Mouse (Mus musculus): ENCODE data around the gene Wdr81. TPM values are rescaled to one million over a fixed set of nuclear protein-coding genes. Genes with fewer than 3 reads are reported as not detected.
A peak's percentile ranks its signal among the peaks of the same experiment; 100 is the strongest.

Gene Wdr81
- total and polyA plus RNA-seq, 2 experiments from 2014 or later, result 2.2 to 12.0 TPM

DNA sequence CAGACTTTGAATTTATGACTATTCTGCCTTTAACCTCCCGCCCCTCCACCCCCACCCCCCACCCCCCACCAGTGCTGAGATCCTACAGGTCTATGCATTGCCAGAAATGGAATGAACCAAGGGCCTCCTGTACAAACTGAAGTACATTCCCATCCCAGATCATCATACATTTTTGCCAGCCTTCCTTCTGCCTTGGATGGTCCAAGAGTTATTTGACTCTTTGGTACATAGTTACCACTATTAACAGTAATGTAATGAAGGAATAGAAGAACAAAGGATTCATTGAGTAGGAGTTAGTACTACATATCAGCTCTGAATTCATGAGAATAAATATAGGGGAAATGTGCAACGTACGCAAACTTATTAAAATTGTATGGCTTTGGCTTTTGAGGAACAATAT lies 31.7 kb upstream of the Wdr81 start:
- no peak overlapping the region for H3K27ac ChIP-seq (ENCODE audit: low read depth)
- no peak overlapping the region for H3K4me3 ChIP-seq (ENCODE audit: low read depth, low read length)
- 20% methylated on average over 3 of the region's 3 CpGs for WGBS

DNA sequence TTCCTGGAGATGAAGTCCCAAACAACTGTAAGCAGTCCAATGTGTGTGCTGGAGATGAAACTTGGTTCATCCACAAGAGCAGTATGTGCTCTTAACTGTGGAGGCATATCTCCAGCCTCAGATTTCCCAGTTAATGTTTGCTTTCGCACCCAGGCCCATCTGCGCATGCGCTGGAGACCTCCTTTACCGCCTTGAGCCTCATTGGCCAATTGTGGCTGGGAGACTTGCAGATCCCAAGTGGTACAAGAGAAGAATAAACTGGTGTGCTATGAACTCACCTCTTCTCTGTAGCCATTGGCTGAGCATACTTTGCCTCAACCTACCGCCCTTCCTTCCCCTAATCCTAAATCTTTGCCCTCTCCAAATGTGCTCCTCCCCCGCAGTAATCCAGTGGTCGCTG lies 18.9 kb upstream of the Wdr81 start:
- ATAC-seq (ENCODE audit: insufficient read depth, low read depth), result no peak
- DNase-seq (ENCODE audit: low spot score), result no peak
- H3K27me3 ChIP-seq (ENCODE audit: control insufficient read depth, insufficient read depth, low read length), result no peaks in the 10 kb centered on the region
- no peaks in the 10 kb centered on the region for H3K36me3 ChIP-seq (replicated peaks; ENCODE audit: control insufficient read depth, insufficient read depth, low read length)
- H3K4me1 ChIP-seq (ENCODE audit: control insufficient read depth, insufficient read depth), result no peaks in the 10 kb centered on the region; the same call in 1 of the 2 replicates
- H3K27ac ChIP-seq (ENCODE audit: low read depth), result no peak overlapping the region
- H3K9me3 ChIP-seq (replicated peaks; ENCODE audit: control insufficient read depth, low read length), result no peaks in the 10 kb centered on the region
- H3K9ac ChIP-seq (replicated peaks; ENCODE audit: low read depth, low read length), result no peak overlapping the region
- no peak overlapping the region for H3K4me2 ChIP-seq (ENCODE audit: low read depth, low read length)
- TF ChIP-seq CTCF (IDR thresholded peaks at IDR 0.05; ENCODE audit: low read depth) (no peak), EP300 (IDR thresholded peaks at IDR 0.05; ENCODE audit: low read depth) (no peak)
- WGBS, result 73% methylated on average over 7 of the region's 7 CpGs
- H3K4me3 ChIP-seq (ENCODE audit: low read depth, low read length), result no peak overlapping the region

More for the DNA sequence above, 31.7 kb upstream of the Wdr81 start:
- H3K27me3 ChIP-seq (ENCODE audit: control insufficient read depth, insufficient read depth, low read length), result no peaks in the 10 kb centered on the region
- H3K4me1 ChIP-seq (ENCODE audit: control insufficient read depth, insufficient read depth), result peaks cover 10% of the 10 kb centered on the region
- DNase-seq (ENCODE audit: low spot score) (no peak), ATAC-seq (ENCODE audit: insufficient read depth, low read depth) (no peak)
- TF ChIP-seq CTCF (IDR thresholded peaks at IDR 0.05; ENCODE audit: low read depth) (no peak), EP300 (IDR thresholded peaks at IDR 0.05; ENCODE audit: low read depth) (no peak)
- H3K4me2 ChIP-seq (ENCODE audit: low read depth, low read length), result 0 out of 2 replicates have a peak overlapping the region, but pooled peaks have one; percentile 25
- peaks cover 19% of the 10 kb centered on the region for H3K36me3 ChIP-seq (replicated peaks; ENCODE audit: control insufficient read depth, insufficient read depth, low read length)
- no peak overlapping the region for H3K9ac ChIP-seq (replicated peaks; ENCODE audit: low read depth, low read length)
- H3K9me3 ChIP-seq (replicated peaks; ENCODE audit: control insufficient read depth, low read length), result no peaks in the 10 kb centered on the region

DNA sequence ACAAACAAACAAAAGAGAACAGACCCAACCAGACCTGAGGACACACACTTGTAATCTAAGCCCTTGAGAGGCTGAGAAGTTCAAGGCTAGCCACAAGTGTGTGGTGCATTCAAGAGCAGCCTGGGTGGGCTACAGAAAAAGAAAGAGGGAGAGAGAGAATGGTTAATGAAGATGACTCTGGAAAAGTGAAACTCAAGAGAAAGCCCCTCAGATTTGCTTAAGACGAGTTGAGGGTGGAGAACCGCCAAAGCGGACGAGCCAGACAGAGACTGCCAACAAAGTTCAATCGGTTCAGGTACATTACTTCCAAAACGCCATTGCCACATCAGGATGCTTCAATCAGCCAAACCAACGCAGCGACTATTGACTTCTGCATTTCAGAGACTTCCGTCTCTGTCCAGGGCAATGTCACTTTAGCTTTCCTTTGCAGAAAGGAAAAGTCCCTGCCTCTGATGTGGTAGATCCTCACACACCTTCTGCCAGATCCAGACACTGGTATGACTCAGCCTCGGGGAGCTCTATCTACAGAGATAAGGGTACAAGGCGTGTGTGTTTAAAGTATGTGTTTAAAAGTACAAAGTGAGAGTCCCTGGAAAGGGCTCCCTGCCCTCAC lies 18.1 kb upstream of the Wdr81 start:
- TF ChIP-seq EP300 (IDR thresholded peaks at IDR 0.05; ENCODE audit: low read depth), result no peak
- no peak for TF ChIP-seq CTCF (IDR thresholded peaks at IDR 0.05; ENCODE audit: low read depth)
- DNase-seq (ENCODE audit: low spot score) (no peak), ATAC-seq (ENCODE audit: insufficient read depth, low read depth) (no peak)
- H3K36me3 ChIP-seq (replicated peaks; ENCODE audit: control insufficient read depth, insufficient read depth, low read length), result no peaks in the 10 kb centered on the region
- H3K4me3 ChIP-seq (ENCODE audit: low read depth, low read length), result no peak overlapping the region
- no peak overlapping the region for H3K9ac ChIP-seq (replicated peaks; ENCODE audit: low read depth, low read length)
- H3K4me2 ChIP-seq (ENCODE audit: low read depth, low read length), result no peak overlapping the region
- H3K27ac ChIP-seq (ENCODE audit: low read depth), result no peak overlapping the region
- no peaks in the 10 kb centered on the region; the same call in 1 of the 2 replicates for H3K4me1 ChIP-seq (ENCODE audit: control insufficient read depth, insufficient read depth)
- H3K9me3 ChIP-seq (replicated peaks; ENCODE audit: control insufficient read depth, low read length), result no peaks in the 10 kb centered on the region
- no peaks in the 10 kb centered on the region for H3K27me3 ChIP-seq (ENCODE audit: control insufficient read depth, insufficient read depth, low read length)
- WGBS, result 61% methylated on average over 11 of the region's 11 CpGs

DNA sequence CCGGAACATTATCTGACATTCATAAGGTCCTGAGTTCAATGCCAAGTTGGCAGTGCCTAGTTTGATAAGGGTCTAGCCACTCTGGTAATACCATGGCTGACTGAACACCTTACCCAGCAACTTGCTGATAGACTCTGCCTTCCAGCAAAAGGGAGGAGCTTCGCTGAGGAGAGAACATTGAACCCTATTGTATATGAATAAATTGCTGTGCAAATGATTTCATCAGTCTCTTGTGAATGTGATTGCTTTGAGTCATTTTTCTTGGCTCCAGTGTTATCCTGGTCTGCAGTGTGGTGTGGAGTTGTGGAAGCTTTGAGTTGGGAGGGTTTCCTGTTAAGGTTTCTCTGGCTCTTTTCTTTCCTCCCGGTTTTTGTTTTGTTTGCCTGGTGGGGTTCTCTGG lies 16.2 kb upstream of the Wdr81 start:
- Histone ChIP-seq H3K4me1 (ENCODE audit: control insufficient read depth, insufficient read depth) (no peaks in the 10 kb centered on the region; the same call in 1 of the 2 replicates), H3K4me3 (ENCODE audit: low read depth, low read length) (no peak overlapping the region), H3K9me3 (replicated peaks; ENCODE audit: control insufficient read depth, low read length) (no peaks in the 10 kb centered on the region), H3K27ac (ENCODE audit: low read depth) (no peak overlapping the region), H3K27me3 (ENCODE audit: control insufficient read depth, insufficient read depth, low read length) (no peaks in the 10 kb centered on the region), H3K9ac (replicated peaks; ENCODE audit: low read depth, low read length) (no peak overlapping the region), H3K4me2 (ENCODE audit: low read depth, low read length) (no peak overlapping the region), H3K36me3 (replicated peaks; ENCODE audit: control insufficient read depth, insufficient read depth, low read length) (peaks cover 4% of the 10 kb centered on the region)
- WGBS, result 56% methylated on average over 3 of the region's 3 CpGs
- ATAC-seq (ENCODE audit: insufficient read depth, low read depth) (no peak), DNase-seq (ENCODE audit: low spot score) (peak; percentile 46)
- no peak for TF ChIP-seq EP300 (IDR thresholded peaks at IDR 0.05; ENCODE audit: low read depth)
- TF ChIP-seq CTCF (IDR thresholded peaks at IDR 0.05; ENCODE audit: low read depth), result no peak

DNA sequence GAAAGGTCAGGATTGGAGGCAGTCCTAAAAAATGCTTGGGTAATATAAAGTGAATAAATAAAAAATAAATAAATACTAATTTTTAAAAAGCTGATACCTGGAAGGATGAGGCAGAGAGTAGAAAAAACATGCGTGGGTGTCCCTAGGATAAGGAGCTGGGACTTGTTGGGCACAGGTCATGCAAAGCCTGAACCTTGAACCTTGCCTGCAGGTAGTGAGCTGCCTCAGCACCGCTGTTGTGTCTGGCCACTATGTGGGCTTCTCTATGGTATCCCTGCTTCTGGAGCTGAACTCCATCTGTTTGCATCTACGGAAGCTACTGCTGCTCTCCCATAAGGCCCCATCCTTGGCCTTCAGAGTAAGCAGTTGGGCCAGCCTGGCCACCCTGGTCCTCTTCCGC lies 14.7 kb upstream of the Wdr81 start:
- H3K4me1 ChIP-seq (ENCODE audit: control insufficient read depth, insufficient read depth), result no peaks in the 10 kb centered on the region; the same call in 1 of the 2 replicates
- DNase-seq (ENCODE audit: low spot score), result no peak
- no peak for ATAC-seq (ENCODE audit: insufficient read depth, low read depth)
- no peaks in the 10 kb centered on the region for H3K27me3 ChIP-seq (ENCODE audit: control insufficient read depth, insufficient read depth, low read length)
- H3K4me2 ChIP-seq (ENCODE audit: low read depth, low read length), result no peak overlapping the region
- peaks cover 19% of the 10 kb centered on the region for H3K36me3 ChIP-seq (replicated peaks; ENCODE audit: control insufficient read depth, insufficient read depth, low read length)
- H3K4me3 ChIP-seq (ENCODE audit: low read depth, low read length), result no peak overlapping the region
- no peak for TF ChIP-seq CTCF (IDR thresholded peaks at IDR 0.05; ENCODE audit: low read depth)
- no peak for TF ChIP-seq EP300 (IDR thresholded peaks at IDR 0.05; ENCODE audit: low read depth)
- no peak overlapping the region for H3K27ac ChIP-seq (ENCODE audit: low read depth)
- WGBS, result 95% methylated on average over 4 of the region's 4 CpGs
- no peaks in the 10 kb centered on the region for H3K9me3 ChIP-seq (replicated peaks; ENCODE audit: control insufficient read depth, low read length)
- H3K9ac ChIP-seq (replicated peaks; ENCODE audit: low read depth, low read length), result no peak overlapping the region

DNA sequence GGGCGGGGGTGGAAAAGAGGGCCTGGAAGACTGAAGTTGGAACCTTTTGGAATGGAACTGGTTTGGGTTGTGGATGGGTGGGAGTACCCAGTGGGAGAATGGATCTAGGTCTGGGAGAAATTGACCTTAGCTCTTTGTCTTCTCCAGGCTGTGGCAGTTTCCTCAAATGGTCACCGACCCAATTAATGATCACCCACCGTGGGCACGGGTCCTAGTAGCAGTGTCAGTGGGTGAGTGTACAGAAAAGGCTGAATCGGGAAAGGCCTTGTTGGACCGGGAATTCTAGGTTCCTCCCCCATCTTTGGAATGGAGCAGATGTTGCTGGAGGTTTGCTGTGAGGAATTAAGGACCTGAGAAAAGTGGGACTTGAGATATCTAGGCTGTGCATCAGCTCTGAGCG lies 13.9 kb upstream of the Wdr81 start:
- WGBS, result 69% methylated on average over 7 of the region's 7 CpGs
- H3K27ac ChIP-seq (ENCODE audit: low read depth), result 0 out of 2 replicates have a peak overlapping the region, but pooled peaks have one; percentile 33
- peak overlapping the region; percentile 49 for H3K9ac ChIP-seq (replicated peaks; ENCODE audit: low read depth, low read length)
- DNase-seq (ENCODE audit: low spot score), result no peak
- H3K4me2 ChIP-seq (ENCODE audit: low read depth, low read length), result peak overlapping the region; percentile 73
- H3K4me3 ChIP-seq (ENCODE audit: low read depth, low read length), result peak overlapping the region; percentile 47
- H3K4me1 ChIP-seq (ENCODE audit: control insufficient read depth, insufficient read depth), result peaks cover 5% of the 10 kb centered on the region
- no peak for ATAC-seq (ENCODE audit: insufficient read depth, low read depth)
- peaks cover 26% of the 10 kb centered on the region for H3K36me3 ChIP-seq (replicated peaks; ENCODE audit: control insufficient read depth, insufficient read depth, low read length)
- no peaks in the 10 kb centered on the region for H3K9me3 ChIP-seq (replicated peaks; ENCODE audit: control insufficient read depth, low read length)
- no peaks in the 10 kb centered on the region for H3K27me3 ChIP-seq (ENCODE audit: control insufficient read depth, insufficient read depth, low read length)
- TF ChIP-seq EP300 (IDR thresholded peaks at IDR 0.05; ENCODE audit: low read depth) (no peak), CTCF (IDR thresholded peaks at IDR 0.05; ENCODE audit: low read depth) (no peak)
